Mouse (Mus musculus): ENCODE data around the gene Gnas. TPM values are rescaled to one million over a fixed set of nuclear protein-coding genes. Genes with fewer than 3 reads are reported as not detected.

Gene Gnas
- polyA plus RNA-seq (2012): 661 and 746 TPM in 2 replicates

GRCm38 (mm10) chr2:174284011-174284410 lies at the start of gene Gnas:
Gnas (plus strand) TSS chr2:174284320.

DNA sequence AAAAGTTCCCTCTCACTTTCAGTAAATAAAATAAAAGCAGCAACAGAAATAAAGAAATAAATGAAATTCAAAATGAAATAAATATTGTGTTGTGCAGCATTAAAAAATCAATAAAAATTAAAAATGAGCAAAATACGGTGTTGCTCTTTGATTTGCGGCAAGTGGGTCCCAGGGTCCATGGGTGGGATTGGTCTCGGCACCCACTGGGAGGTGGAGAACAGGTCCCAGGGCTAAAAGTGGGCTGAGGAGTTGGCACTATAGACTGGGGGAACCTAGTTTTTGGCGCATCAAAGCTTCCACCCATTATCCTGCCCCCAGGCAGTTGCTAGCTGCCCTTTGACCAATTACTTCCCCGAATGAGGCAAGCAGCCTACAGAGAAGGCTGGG lies 62.5 kb downstream of the Gnas start, which contains the start of gene Gm20721:
Gene Gm20721, minus strand, starts transcription at position 101 of the 387 bp plus-strand sequence.

Other genes with a start within 250 kb of the Gnas start
- gene Stx16, start 208.0 kb upstream of the Gnas start, polyA plus RNA-seq (2012): 25.3 and 37.9 TPM in 2 replicates
- 299 and 334 TPM in 2 replicates for gene Npepl1, start 174.0 kb upstream of the Gnas start, polyA plus RNA-seq (2012)
- gene Gm20721, start 62.4 kb downstream of the Gnas start, polyA plus RNA-seq (2012): 0.99 and 1.0 TPM in 2 replicates
- 53.3 and 59.6 TPM in 2 replicates for gene Nelfcd, start 131.5 kb downstream of the Gnas start, polyA plus RNA-seq (2012)
- 191 and 272 TPM in 2 replicates for gene Ctsz, start 154.7 kb downstream of the Gnas start, polyA plus RNA-seq (2012)
- 0.03 TPM in 1 of 2 replicates, not detected in the other for gene Tubb1, start 166.4 kb downstream of the Gnas start, polyA plus RNA-seq (2012)
- 285 and 288 TPM in 2 replicates for gene Atp5e, start 179.8 kb downstream of the Gnas start, polyA plus RNA-seq (2012)
- 27.6 and 30.3 TPM in 2 replicates for gene Prelid3b, start 188.8 kb downstream of the Gnas start, polyA plus RNA-seq (2012)

Data from megakaryocyte-erythroid progenitor cell, adult 5 weeks (primary cell).